Mouse (Mus musculus) layer of hippocampus, adult 11-12 months (tissue): ENCODE data around the gene Dmap1.

Experiments
- DNase-seq: peaks from one replicate; pipeline ENCODE4 v3.0.0; 2022; ENCODE audit warnings: low spot score

Dmap1 gene

GRCm38 (mm10) chr4:117655500-117655863, 26.6 kb downstream of the Dmap1 start:
- no peak for DNase-seq

GRCm38 (mm10) chr4:117654703-117655499, 27.2 kb downstream of the Dmap1 start:
- no peak for DNase-seq

GRCm38 (mm10) chr4:117654016-117654702, 27.9 kb downstream of the Dmap1 start:
- DNase-seq, result no peak

GRCm38 (mm10) chr4:117652727-117653126, 29.3 kb downstream of the Dmap1 start:
- no peak for DNase-seq

GRCm38 (mm10) chr4:117651626-117652101, 30.4 kb downstream of the Dmap1 start:
- DNase-seq, result peak; percentile 63

DNA sequence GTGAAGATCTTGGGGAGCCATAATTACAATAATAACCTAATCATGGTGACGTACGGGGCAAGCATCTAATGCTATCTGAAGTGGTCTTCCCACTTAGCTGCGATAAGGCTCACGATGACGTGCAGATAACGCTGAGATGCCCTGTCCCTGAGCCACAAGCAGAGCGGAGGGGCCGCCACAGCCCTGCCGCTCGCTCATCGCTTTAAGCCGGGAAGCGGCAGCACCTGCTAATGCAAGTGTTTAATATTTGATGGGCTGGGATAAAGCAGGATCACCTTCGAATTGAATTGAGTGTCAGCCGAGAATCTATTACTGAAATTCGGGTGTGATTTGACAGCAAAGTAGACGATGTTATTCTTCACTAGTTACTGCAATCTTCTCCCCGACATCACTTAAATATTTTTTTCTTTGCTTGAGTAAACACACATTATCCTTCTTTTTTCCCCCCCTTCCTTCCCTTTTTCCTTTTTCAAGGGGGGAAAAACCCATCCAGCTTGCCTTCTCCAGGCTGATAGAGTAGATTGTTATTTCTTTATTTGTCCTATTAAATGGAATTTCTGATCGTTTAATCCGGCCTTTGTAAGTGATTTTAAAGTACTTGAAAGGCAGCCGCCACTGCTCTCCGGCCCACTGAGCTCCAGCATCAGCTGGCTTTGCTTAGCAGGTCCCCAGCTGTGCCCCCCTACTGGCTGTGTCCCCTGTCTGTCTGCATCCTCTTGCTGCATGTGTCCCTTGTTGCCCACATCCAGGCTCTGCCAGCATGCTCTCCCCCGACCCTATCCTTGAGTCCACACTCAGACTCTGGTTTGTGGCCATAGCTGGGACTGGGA, 34.9 kb downstream of the Dmap1 start:
- no peak for DNase-seq

- DNase-seq, result no peak
Observed at GRCm38 (mm10) chr4:117646496-117646895, 35.6 kb downstream of the Dmap1 start.

DNA sequence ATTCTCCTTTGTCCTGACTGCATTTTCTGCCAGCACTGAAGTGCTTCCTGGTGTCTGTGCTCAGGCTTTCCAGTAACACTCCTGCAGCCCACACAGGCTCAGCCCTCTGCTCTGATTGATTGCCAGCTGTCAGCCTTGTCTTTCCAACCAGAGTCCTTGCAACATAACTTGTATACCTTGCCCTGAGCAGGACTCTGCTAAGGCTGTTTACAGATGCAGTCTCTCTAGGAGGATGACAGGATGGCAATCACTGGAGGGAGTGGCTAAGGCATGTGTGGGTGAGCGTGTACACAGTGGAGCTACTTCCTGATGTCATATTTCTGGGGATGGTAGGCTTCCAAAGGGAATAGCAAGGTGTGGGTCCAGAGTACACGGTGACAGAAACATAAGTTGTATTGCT, 36.2 kb downstream of the Dmap1 start:
- no peak for DNase-seq

DNA sequence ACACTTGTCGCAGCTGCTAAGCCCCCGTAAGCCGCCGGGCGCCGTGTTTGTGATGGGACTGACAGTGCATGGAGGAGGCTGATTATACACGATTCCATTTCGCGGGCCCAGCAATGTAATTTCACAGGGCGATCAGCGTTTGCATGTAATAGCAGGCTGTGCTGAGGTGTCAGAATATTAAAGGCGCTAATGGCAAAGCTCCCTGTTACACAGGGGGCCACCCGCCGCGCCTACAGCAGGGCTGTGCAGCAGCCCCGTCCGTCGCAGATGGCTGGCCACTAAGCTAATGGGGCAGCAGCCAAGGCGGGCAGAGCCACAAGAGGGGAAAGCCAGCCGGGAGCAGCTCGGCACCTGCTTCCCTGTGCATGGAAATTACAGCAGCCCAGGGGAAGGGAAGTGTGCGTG, 37.0 kb downstream of the Dmap1 start:
- peak; percentile 39 for DNase-seq

DNA sequence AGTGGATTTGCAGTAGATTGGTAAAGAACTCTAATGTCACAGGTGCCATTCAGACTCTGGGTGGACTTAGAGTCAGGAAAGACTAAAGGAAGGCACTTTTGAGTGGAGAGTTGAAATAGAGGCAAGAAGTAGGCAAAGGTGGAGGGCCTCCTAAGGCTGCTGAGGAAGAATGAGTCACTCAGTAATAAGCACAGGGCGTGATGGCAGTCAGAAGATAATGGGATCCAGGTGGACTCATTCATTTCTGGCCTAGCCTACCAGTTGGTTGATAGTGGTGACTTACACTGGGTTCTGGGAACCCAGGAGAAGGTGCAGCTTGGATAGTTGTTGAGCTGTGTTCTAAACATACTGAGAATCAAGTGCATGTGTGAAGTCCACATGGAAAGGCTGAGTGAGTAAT, 40.3 kb downstream of the Dmap1 start:
- DNase-seq, result no peak

- no peak for DNase-seq
Observed at GRCm38 (mm10) chr4:117640925-117641703, 41.0 kb downstream of the Dmap1 start.

GRCm38 (mm10) chr4:117636891-117637613, 45.0 kb downstream of the Dmap1 start:
- no peak for DNase-seq

- DNase-seq, result no peak
Observed at GRCm38 (mm10) chr4:117636152-117636551, 45.9 kb downstream of the Dmap1 start.

- no peak for DNase-seq
Observed at GRCm38 (mm10) chr4:117634642-117635041, 47.4 kb downstream of the Dmap1 start.

GRCm38 (mm10) chr4:117633527-117633926, 48.5 kb downstream of the Dmap1 start:
- DNase-seq, result no peak

DNA sequence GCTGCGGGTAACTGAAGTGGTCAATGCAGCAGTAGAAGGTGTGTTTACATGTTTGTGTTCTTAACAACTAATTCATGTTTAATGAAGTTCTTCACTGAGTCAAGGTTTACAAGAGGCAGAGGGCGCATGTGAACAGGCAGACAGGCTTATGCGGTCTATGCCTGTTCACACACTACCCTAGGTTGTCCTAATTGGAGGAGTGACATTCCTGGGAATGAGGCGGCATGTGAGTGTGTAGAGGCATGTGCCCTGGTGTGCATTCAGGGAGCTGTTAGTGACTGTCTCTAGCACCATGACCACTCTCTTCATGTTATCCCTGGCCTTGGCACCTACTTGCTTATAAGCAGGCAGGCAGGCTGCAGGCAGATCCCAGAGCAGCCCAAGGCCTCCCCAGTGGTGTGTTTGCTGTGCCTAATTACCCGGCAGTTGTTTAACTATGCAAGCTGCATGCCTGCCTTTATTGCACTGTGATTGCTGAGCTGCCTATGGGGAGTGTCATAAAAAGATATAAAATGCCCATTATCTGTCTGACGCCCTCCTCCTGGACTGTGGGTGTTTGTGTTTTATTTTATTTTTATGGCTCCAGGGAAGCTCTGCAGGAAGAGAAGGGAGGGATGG, 51.9 kb downstream of the Dmap1 start:
- no peak for DNase-seq

DNA sequence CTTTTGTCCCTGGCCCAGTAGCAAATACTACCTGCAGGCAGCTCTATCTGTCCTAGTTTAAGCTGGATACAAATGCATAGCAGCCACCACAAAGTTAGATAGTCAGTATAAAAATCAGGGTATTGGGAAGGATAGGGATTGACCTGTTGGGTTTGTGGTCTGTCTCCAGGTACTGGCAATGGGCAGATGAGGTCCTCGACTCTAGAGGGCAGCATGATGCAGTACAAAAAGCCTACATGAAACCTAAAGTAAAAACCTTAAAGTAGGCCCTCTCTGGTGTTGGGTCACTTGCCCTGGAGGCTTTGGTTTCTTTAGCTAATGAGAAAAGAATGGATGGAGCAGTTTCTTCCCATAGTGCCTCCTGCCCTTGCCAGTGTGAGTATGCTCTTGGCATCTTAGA, 53.6 kb downstream of the Dmap1 start:
- DNase-seq, result no peak
